Mouse (Mus musculus) stomach, postnatal 0 days (tissue): ENCODE measurements at regions not wholly inside any gene's neighbourhood (a gene's known extent, or its start where the extent isn't known, plus 50 kb on each side); places are given as distances from the start of the nearest gene placed in this dataset.

Source experiments
- ATAC-seq: fragments of 200-750 bp; cut with Nextera tagmentation; 2 replicates; pipeline ENCODE4 v1.8.0; 2017; ENCODE audit not compliant: low FRiP score, low TSS enrichment
- DNase-seq: peaks from one replicate; pipeline ENCODE4 v3.0.0-alpha.2; 2016; ENCODE audit warnings: low spot score
- H3K27ac ChIP-seq: fragments of 300-500 bp; sonication (generic); replicated peaks from 2 replicates; pipeline ENCODE4 v1.5.1; 2014; ENCODE audit warnings: mild to moderate bottlenecking, control low read depth
- H3K27me3 ChIP-seq: fragments of 300-500 bp; sonication (generic); 2 replicates; pipeline ENCODE4 v1.6.1; 2014; ENCODE audit warnings: low read length; ENCODE audit not compliant: control insufficient read depth, insufficient read depth
- H3K36me3 ChIP-seq: fragments of 300-500 bp; sonication (generic); 2 replicates; pipeline ENCODE4 v1.6.1; 2014; ENCODE audit warnings: low read length, mixed read lengths; ENCODE audit not compliant: control insufficient read depth, insufficient read depth
- H3K4me1 ChIP-seq: fragments of 300-500 bp; sonication (generic); replicated peaks from 2 replicates; pipeline ENCODE4 v1.6.1; 2014; ENCODE audit warnings: antibody characterized with exemption; ENCODE audit not compliant: control insufficient read depth, insufficient read depth
- H3K4me2 ChIP-seq: fragments of 300-500 bp; sonication (generic); replicated peaks from 2 replicates; pipeline ENCODE4 v1.6.1; 2014; ENCODE audit warnings: low read depth, mild to moderate bottlenecking, control low read depth, moderate library complexity
- H3K4me3 ChIP-seq: fragments of 300-500 bp; sonication (generic); 2 replicates; pipeline ENCODE4 v1.5.1; 2014; ENCODE audit warnings: low read depth, low read length, control low read depth
- H3K9ac ChIP-seq: fragments of 300-500 bp; sonication (generic); 2 replicates; pipeline ENCODE4 v1.6.1; 2014; ENCODE audit warnings: mild to moderate bottlenecking, low read length, control low read depth, mixed read lengths
- H3K9me3 ChIP-seq: fragments of 300-500 bp; sonication (generic); 2 replicates; pipeline ENCODE4 v1.6.1; 2016; ENCODE audit warnings: low read length; ENCODE audit not compliant: control insufficient read depth
- CTCF ChIP-seq: IDR thresholded peaks from 2 replicates; pipeline ENCODE4 v1.5.1; 2016; ENCODE audit warnings: antibody characterized with exemption, low read depth, mild to moderate bottlenecking, moderate library complexity
- EP300 ChIP-seq: optimal IDR thresholded peaks from 2 replicates; pipeline ENCODE3; 2016; ENCODE audit warnings: antibody characterized with exemption
- WGBS: fragments of 180-500 bp; shearing (Covaris S2); extraction: QIAGEN DNeasy Blood & Tissue Kit; methylation state at CpG from one replicate; pipeline ENCODE4 v1.1.7; 2014; 5-methylcytosine and 5-hydroxymethylcytosine counted together

- DNase-seq = no peak
- ATAC-seq = no peak
- no peaks in the 10 kb centered on the region for H3K9me3 ChIP-seq
- no peak overlapping the region for H3K27ac ChIP-seq
- TF ChIP-seq CTCF (no peak), EP300 (no peak)
- H3K4me1 ChIP-seq = no peaks in the 10 kb centered on the region
- no peak overlapping the region for H3K4me2 ChIP-seq
- H3K9ac ChIP-seq = no peak overlapping the region
- no peaks in the 10 kb centered on the region for H3K36me3 ChIP-seq
- H3K27me3 ChIP-seq = no peaks in the 10 kb centered on the region
- 49% methylated on average over 5 of the region's 5 CpGs for WGBS
- no peak overlapping the region for H3K4me3 ChIP-seq
Measured at GRCm38 (mm10) chr7:135946071-135946646, 230.0 kb upstream of the Mki67 start.

GRCm38 (mm10) chr7:135961026-135961425 is 244.9 kb upstream of the Mki67 start:
- 68% methylated on average over 8 of the region's 8 CpGs for WGBS
- H3K4me2 ChIP-seq = no peak overlapping the region
- no peaks in the 10 kb centered on the region for H3K36me3 ChIP-seq
- H3K9me3 ChIP-seq = no peaks in the 10 kb centered on the region
- no peaks in the 10 kb centered on the region for H3K27me3 ChIP-seq
- no peak for TF ChIP-seq EP300
- no peak for TF ChIP-seq CTCF
- no peaks in the 10 kb centered on the region for H3K4me1 ChIP-seq
- H3K4me3 ChIP-seq = no peak overlapping the region
- H3K9ac ChIP-seq = no peak overlapping the region
- no peak overlapping the region for H3K27ac ChIP-seq
- ATAC-seq (no peak), DNase-seq (no peak)

- no peaks in the 10 kb centered on the region for H3K27me3 ChIP-seq
- H3K9me3 ChIP-seq = no peaks in the 10 kb centered on the region
- no peak overlapping the region for H3K4me3 ChIP-seq
- no peak overlapping the region for H3K27ac ChIP-seq
- H3K9ac ChIP-seq = no peak overlapping the region
- H3K4me2 ChIP-seq = no peak overlapping the region
- DNase-seq = no peak
- H3K4me1 ChIP-seq = no peaks in the 10 kb centered on the region
- ATAC-seq = no peak
- H3K36me3 ChIP-seq = no peaks in the 10 kb centered on the region
- TF ChIP-seq CTCF = no peak
- no peak for TF ChIP-seq EP300
- 50% methylated on average over 6 of the region's 6 CpGs for WGBS
Measured at GRCm38 (mm10) chr7:135965528-135965927, 249.4 kb upstream of the Mki67 start.

- ATAC-seq = no peak
- Histone ChIP-seq H3K4me1 (no peaks in the 10 kb centered on the region), H3K9ac (no peak overlapping the region), H3K27ac (no peak overlapping the region), H3K4me2 (no peak overlapping the region), H3K36me3 (no peaks in the 10 kb centered on the region), H3K9me3 (no peaks in the 10 kb centered on the region), H3K27me3 (no peaks in the 10 kb centered on the region), H3K4me3 (no peak overlapping the region)
- DNase-seq = no peak
- TF ChIP-seq EP300 (no peak), CTCF (no peak)
- WGBS = 41% methylated on average over 4 of the region's 4 CpGs
Measured at GRCm38 (mm10) chr7:135966231-135966630, 250.1 kb upstream of the Mki67 start.

- no peaks in the 10 kb centered on the region for H3K4me1 ChIP-seq
- ATAC-seq (no peak), DNase-seq (no peak)
- H3K4me3 ChIP-seq = no peak overlapping the region
- no peaks in the 10 kb centered on the region for H3K27me3 ChIP-seq
- no peaks in the 10 kb centered on the region for H3K36me3 ChIP-seq
- no peak overlapping the region for H3K27ac ChIP-seq
- no peaks in the 10 kb centered on the region for H3K9me3 ChIP-seq
- H3K9ac ChIP-seq = no peak overlapping the region
- TF ChIP-seq CTCF = no peak
- TF ChIP-seq EP300 = no peak
- H3K4me2 ChIP-seq = no peak overlapping the region
- 43% methylated on average over 8 of the region's 8 CpGs for WGBS
Measured at GRCm38 (mm10) chr7:135968638-135969037, 252.5 kb upstream of the Mki67 start.

GRCm38 (mm10) chr7:135986021-135986420 is 269.9 kb upstream of the Mki67 start:
- 75% methylated on average over 6 of the region's 6 CpGs for WGBS
- Histone ChIP-seq H3K27me3 (no peaks in the 10 kb centered on the region), H3K4me3 (no peak overlapping the region), H3K4me2 (no peak overlapping the region), H3K9ac (no peak overlapping the region), H3K36me3 (no peaks in the 10 kb centered on the region), H3K9me3 (no peaks in the 10 kb centered on the region), H3K27ac (no peak overlapping the region), H3K4me1 (no peaks in the 10 kb centered on the region)
- no peak for TF ChIP-seq EP300
- TF ChIP-seq CTCF = no peak
- no peak for ATAC-seq
- no peak for DNase-seq
